Mouse (Mus musculus): ENCODE data around the gene Rnf111. TPM values are rescaled to one million over a fixed set of nuclear protein-coding genes. Genes with fewer than 3 reads are reported as not detected.
"Not testable (repeated sequence)": the region's sequence is repeated elsewhere in the genome, so short reads cannot be mapped to it uniquely, and the experiment has no call there.

The Rnf111 gene
- polyA plus RNA-seq (2015; fragmentation: Nextera tagmentation; extraction: Ambion mirVana): 24.3 and 27.5 TPM in 2 replicates

DNA sequence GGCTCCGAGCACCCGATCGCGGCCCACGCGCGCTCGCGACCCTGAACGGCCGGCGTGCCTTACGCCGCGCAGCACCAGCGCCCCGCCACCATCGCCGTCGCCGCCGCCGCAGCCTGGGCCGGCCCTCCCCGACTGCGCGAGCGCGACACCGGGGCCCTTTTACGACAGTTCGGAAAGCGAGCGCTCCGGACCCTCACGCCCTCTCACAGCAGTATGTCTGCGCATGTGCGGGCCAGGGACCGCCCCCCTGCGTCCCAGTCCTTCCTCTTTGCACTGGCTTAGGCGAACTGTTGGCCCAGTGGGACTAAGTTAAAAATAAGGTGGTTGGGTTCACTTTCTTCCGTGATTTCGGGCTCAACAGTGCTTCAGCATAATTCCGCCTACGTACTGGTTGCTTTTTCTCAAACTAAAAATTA lies at the start of gene Rnf111:
TSS of gene Rnf111 (minus strand) at position 100 of the 416 bp plus-strand sequence.
- Histone ChIP-seq H3K4me1 (peaks cover 6% of the 10 kb centered on the region; the same call in 1 of the 2 replicates), H3K36me3 (no peaks in the 10 kb centered on the region), H3K9ac (peak within 1 kb of the TSS; percentile 99), H3K9me3 (no peaks in the 10 kb centered on the region), H3K4me3 (replicated peaks) (peak within 1 kb of the TSS; percentile 99), H3K4me2 (peak within 1 kb of the TSS; percentile 56), H3K27ac (peak within 1 kb of the TSS; percentile 99), H3K27me3 (replicated peaks) (no peaks in the 10 kb centered on the region)
- 0% methylated on average over 44 of the region's 45 CpGs for WGBS
- peak; percentile 96 for ATAC-seq (ENCODE audit: insufficient read depth, low FRiP score, low read depth)

DNA sequence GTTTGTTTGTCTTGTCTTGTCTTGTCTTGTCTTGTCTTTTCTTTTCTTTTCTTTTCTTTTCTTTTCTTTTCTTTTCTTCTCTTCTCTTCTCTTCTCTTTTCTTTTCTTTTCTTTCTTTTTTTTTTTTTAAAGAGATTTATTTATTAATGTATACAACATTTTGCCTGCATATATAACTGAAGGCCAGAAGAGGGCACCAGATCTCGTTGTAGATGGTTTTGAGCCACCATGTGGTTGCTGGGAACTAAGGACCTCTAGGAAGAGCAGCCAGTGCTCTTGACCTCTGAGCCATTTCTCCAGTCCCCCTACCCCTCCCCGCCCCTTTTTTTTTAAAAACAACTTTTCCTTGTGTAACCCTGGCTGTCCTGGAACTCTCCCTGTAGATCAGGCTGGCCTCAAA lies 48.7 kb upstream of the Rnf111 start:
- H3K9me3 ChIP-seq; H3K4me2 ChIP-seq; H3K4me1 ChIP-seq; H3K4me3 ChIP-seq (replicated peaks); H3K9ac ChIP-seq; H3K27me3 ChIP-seq (replicated peaks); H3K27ac ChIP-seq; ATAC-seq (ENCODE audit: insufficient read depth, low FRiP score, low read depth); H3K36me3 ChIP-seq: not testable (repeated sequence)
- 94% methylated on average over 2 of the region's 2 CpGs for WGBS

DNA sequence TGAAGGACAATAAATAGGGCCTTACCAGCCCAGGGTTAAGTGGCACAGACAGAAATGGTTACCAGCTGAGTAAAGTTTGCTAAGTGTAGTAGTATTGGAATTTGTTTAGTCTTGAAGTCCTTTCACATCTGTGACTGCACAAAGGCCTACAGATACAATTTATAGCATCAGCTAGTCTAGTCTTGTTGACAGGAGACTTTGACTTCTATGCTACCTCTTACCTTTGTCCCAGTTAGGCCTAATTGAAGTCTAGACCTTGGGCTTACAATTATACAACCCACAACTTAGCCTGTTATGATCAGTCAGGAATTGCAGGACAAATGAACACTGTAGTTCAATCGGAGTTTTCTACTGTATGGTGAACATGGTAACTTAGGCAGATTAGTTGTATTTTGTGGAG lies 48.0 kb upstream of the Rnf111 start:
- no peak overlapping the region for H3K27ac ChIP-seq
- H3K36me3 ChIP-seq: peaks cover 6% of the 10 kb centered on the region
- no peak overlapping the region for H3K4me3 ChIP-seq (replicated peaks)
- H3K4me1 ChIP-seq: no peaks in the 10 kb centered on the region
- H3K27me3 ChIP-seq (replicated peaks): no peaks in the 10 kb centered on the region
- WGBS: 96% methylated on average over 1 of the region's 1 CpGs
- H3K9ac ChIP-seq: no peak overlapping the region
- no peak overlapping the region for H3K4me2 ChIP-seq
- ATAC-seq (ENCODE audit: insufficient read depth, low FRiP score, low read depth): no peak
- no peaks in the 10 kb centered on the region for H3K9me3 ChIP-seq

DNA sequence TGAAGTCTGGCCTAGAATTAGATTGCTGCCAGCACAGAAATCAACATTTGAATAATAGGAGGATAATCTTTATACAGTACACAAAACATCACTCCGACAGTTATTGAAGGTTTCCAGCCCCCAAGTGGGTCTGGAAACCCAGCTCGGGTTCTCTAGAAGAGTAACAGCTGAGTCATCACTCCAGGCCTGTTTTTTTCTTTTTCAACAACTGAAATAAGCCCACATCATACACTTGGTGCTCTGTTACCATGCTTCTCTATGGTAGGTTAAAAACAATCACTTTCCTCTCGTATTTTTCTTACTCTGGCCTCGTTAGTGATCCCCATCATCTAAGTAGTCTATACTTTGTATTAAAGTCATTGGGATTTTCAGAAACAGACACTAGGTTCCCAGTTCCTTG lies 44.8 kb upstream of the Rnf111 start:
- Histone ChIP-seq H3K27me3 (replicated peaks) (no peaks in the 10 kb centered on the region), H3K4me3 (replicated peaks) (no peak overlapping the region), H3K9me3 (no peaks in the 10 kb centered on the region), H3K9ac (no peak overlapping the region), H3K4me2 (no peak overlapping the region), H3K4me1 (no peaks in the 10 kb centered on the region), H3K27ac (no peak overlapping the region), H3K36me3 (peaks cover 6% of the 10 kb centered on the region)
- no peak for ATAC-seq (ENCODE audit: insufficient read depth, low FRiP score, low read depth)
- WGBS: 64% methylated on average over 4 of the region's 4 CpGs

DNA sequence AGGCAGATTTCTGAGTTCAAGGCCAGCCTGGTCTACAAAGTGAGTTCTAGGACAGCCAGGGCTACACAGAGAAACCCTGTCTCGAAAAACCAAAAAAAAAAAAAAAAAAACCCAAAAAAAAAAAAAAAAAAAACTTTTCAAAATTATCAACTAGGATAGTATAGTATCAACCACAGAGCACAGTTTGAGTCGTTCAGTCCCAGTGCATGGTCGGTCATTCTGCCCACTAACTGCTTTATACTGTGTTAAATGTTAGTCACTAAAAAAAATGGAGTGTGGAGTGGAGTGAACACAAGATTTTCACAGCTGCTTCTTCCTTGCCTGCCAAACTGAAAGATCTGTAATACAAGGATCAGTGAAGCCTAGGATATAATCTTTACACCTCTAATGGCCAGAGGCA lies 43.1 kb upstream of the Rnf111 start:
- not testable (repeated sequence) for H3K4me1 ChIP-seq; H3K9ac ChIP-seq; H3K4me3 ChIP-seq (replicated peaks); H3K4me2 ChIP-seq; H3K27ac ChIP-seq; H3K9me3 ChIP-seq; H3K36me3 ChIP-seq; H3K27me3 ChIP-seq (replicated peaks); ATAC-seq (ENCODE audit: insufficient read depth, low FRiP score, low read depth)
- 82% methylated on average over 3 of the region's 3 CpGs for WGBS

- Histone ChIP-seq H3K36me3 (no peaks in the 10 kb centered on the region), H3K27me3 (replicated peaks) (no peaks in the 10 kb centered on the region), H3K27ac (no peak overlapping the region), H3K4me1 (no peaks in the 10 kb centered on the region), H3K4me2 (no peak overlapping the region), H3K4me3 (replicated peaks) (no peak overlapping the region), H3K9me3 (no peaks in the 10 kb centered on the region), H3K9ac (no peak overlapping the region)
- 66% methylated on average over 1 of the region's 1 CpGs for WGBS
- no peak for ATAC-seq (ENCODE audit: insufficient read depth, low FRiP score, low read depth)
Observed at GRCm38 (mm10) chr9:70544831-70545230, 41.3 kb upstream of the Rnf111 start.

GRCm38 (mm10) chr9:70543985-70544384 lies 40.5 kb upstream of the Rnf111 start:
- Histone ChIP-seq H3K4me2 (peak overlapping the region; percentile 57), H3K9me3 (no peaks in the 10 kb centered on the region), H3K4me1 (no peaks in the 10 kb centered on the region), H3K27ac (no peak overlapping the region; the same call in 1 of the 2 replicates), H3K27me3 (replicated peaks) (no peaks in the 10 kb centered on the region), H3K36me3 (no peaks in the 10 kb centered on the region), H3K4me3 (replicated peaks) (peak overlapping the region; percentile 93), H3K9ac (no peak overlapping the region)
- 44% methylated on average over 5 of the region's 5 CpGs for WGBS
- ATAC-seq (ENCODE audit: insufficient read depth, low FRiP score, low read depth): no peak

- Histone ChIP-seq H3K9me3 (no peaks in the 10 kb centered on the region), H3K36me3 (no peaks in the 10 kb centered on the region), H3K27me3 (replicated peaks) (no peaks in the 10 kb centered on the region), H3K4me2 (peak overlapping the region; percentile 57), H3K9ac (peak overlapping the region; percentile 96), H3K27ac (peak overlapping the region; percentile 99), H3K4me1 (no peaks in the 10 kb centered on the region), H3K4me3 (replicated peaks) (peak overlapping the region; percentile 93)
- ATAC-seq (ENCODE audit: insufficient read depth, low FRiP score, low read depth): peak; percentile 73
- WGBS: under 1% methylated on average over 61 of the region's 64 CpGs
Observed at GRCm38 (mm10) chr9:70543048-70543880, 39.7 kb upstream of the Rnf111 start.

DNA sequence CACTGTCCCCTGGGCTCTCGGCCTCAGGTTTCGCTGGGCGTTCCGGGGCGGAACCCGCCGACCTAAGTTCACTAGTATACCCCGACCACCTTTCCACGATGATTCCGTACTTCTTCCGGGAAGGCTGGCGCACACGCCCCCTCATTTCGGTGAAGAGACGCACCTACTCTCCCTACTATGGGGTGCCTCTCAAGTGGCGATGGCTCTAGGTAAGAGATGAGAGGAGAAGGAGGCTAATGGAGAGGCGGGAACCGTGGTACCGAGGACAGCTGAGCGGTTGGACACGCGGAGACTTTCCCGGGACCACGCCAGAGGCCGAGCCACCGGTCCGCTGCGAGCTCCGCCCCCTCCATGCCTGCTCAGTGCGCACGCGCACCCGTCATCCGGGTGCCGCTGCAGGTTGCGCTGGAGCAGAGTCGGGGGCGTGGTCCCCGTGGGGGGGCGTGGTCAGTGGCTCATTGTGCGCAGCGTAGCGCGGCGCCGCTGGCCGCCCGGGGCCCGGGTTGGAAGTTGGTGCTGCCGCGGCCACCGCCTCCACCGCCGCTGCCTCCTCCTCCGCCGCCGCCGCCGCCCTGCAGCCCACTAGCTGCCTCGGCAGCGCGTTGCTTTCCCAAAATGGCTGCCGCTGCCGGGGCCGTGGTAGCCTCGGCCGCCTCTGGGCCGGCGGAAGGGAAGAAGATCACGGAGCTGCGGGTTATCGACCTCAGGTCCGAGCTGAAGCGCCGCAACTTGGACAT lies 38.9 kb upstream of the Rnf111 start, which contains the start of gene Sltm:
TSS of gene Sltm (plus strand) at position 450 of the 737 bp plus-strand sequence.
- Histone ChIP-seq H3K27me3 (replicated peaks) (no peaks in the 10 kb centered on the region), H3K4me2 (peak within 1 kb of the TSS; percentile 79), H3K36me3 (no peaks in the 10 kb centered on the region), H3K9me3 (no peaks in the 10 kb centered on the region), H3K27ac (peak within 1 kb of the TSS; percentile 99), H3K4me3 (replicated peaks) (peak within 1 kb of the TSS; percentile 93), H3K4me1 (no peaks in the 10 kb centered on the region), H3K9ac (peak within 1 kb of the TSS; percentile 96)
- peak; percentile 97 for ATAC-seq (ENCODE audit: insufficient read depth, low FRiP score, low read depth)
- under 1% methylated on average over 67 of the region's 75 CpGs for WGBS

DNA sequence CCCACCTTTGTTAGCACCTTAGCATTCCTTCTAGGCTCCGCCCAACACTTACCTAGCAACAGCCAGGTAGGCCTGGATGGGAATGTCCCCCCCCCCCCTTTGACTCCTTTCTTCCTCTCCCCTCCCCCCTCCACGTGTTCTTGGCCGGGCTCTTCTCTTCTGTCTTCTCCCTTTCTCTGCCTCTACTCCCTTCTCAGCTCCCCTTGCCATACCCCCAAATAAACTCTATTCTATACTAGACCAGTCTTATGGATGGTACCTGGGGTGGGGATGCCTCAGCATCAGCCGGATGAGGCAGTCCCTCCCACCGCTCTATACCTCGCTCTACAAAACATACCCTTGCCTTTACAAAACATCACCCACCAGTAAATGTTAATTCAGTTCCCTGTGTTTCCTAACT lies 38.1 kb upstream of the Rnf111 start:
- Histone ChIP-seq H3K36me3 (no peaks in the 10 kb centered on the region), H3K9me3 (no peaks in the 10 kb centered on the region), H3K9ac (peak overlapping the region; percentile 42; the same call in 1 of the 2 replicates), H3K27ac (no peak overlapping the region), H3K4me1 (no peaks in the 10 kb centered on the region), H3K27me3 (replicated peaks) (no peaks in the 10 kb centered on the region), H3K4me2 (peak overlapping the region; percentile 79), H3K4me3 (replicated peaks) (peak overlapping the region; percentile 93)
- ATAC-seq (ENCODE audit: insufficient read depth, low FRiP score, low read depth): no peak
- WGBS: 10% methylated on average over 6 of the region's 6 CpGs

- Histone ChIP-seq H3K4me1 (no peaks in the 10 kb centered on the region), H3K36me3 (no peaks in the 10 kb centered on the region), H3K4me2 (no peak overlapping the region), H3K4me3 (replicated peaks) (no peak overlapping the region), H3K27ac (no peak overlapping the region), H3K9ac (no peak overlapping the region), H3K27me3 (replicated peaks) (no peaks in the 10 kb centered on the region), H3K9me3 (no peaks in the 10 kb centered on the region)
- no peak for ATAC-seq (ENCODE audit: insufficient read depth, low FRiP score, low read depth)
- WGBS: 66% methylated on average over 3 of the region's 3 CpGs
Observed at GRCm38 (mm10) chr9:70533328-70533727, 29.8 kb upstream of the Rnf111 start.

DNA sequence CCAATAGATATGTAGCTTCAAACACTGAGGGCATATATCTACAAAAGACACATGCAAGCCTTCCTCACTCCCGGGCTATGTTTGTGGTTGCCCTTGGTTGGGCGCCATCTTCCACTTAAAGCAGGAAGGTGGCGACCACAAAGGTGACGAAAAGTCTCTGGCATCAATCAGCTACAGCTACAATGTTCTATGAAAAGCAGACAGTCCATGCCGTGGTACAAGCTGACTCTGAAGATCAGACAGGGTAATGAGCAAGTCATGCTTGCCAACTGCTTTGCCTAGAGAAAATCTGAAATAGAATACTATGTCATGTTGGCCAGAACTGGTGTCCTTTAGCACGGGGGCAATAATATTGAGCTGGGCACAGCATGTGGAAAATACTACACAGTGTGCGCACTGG lies 20.8 kb upstream of the Rnf111 start:
- no peak overlapping the region for H3K9ac ChIP-seq
- ATAC-seq (ENCODE audit: insufficient read depth, low FRiP score, low read depth): no peak
- H3K4me2 ChIP-seq: no peak overlapping the region
- H3K9me3 ChIP-seq: no peaks in the 10 kb centered on the region
- 80% methylated on average over 7 of the region's 7 CpGs for WGBS
- H3K4me3 ChIP-seq (replicated peaks): no peak overlapping the region
- no peaks in the 10 kb centered on the region for H3K36me3 ChIP-seq
- no peaks in the 10 kb centered on the region for H3K4me1 ChIP-seq
- no peaks in the 10 kb centered on the region for H3K27me3 ChIP-seq (replicated peaks)
- no peak overlapping the region for H3K27ac ChIP-seq
